Mouse (Mus musculus): ENCODE measurements around the gene Pkdcc. TPM values are rescaled to one million over a fixed set of nuclear protein-coding genes. Genes with fewer than 3 reads are reported as not detected.

Pkdcc gene
- 27.6 TPM for polyA plus RNA-seq (2014; fragmentation: Illumina TruSeq; extraction: RNeasy Lipid Tissue Mini Kit (QIAGEN cat#74804); ENCODE audit: low read depth, low replicate concordance)

GRCm38 (mm10) chr17:83214674-83215528 lies at the start of gene Pkdcc:
Gene Pkdcc, plus strand, starts transcription at chr17:83215292.

Other genes starting within 250 kb of the Pkdcc start
- 4.5 TPM for gene Eml4, start 135.6 kb downstream of the Pkdcc start, polyA plus RNA-seq (2014; fragmentation: Illumina TruSeq; extraction: RNeasy Lipid Tissue Mini Kit (QIAGEN cat#74804); ENCODE audit: low read depth, low replicate concordance)